Mouse (Mus musculus) adrenal gland, postnatal 10 days (tissue): ENCODE results near the gene Eya3. TPM values are rescaled to one million over a fixed set of nuclear protein-coding genes. Genes with fewer than 3 reads are reported as not detected.
"Not testable (repeated sequence)": the region's sequence is repeated elsewhere in the genome, so short reads cannot be mapped to it uniquely, and the experiment has no call there.

Source experiments
- DNase-seq: peaks from one replicate; pipeline ENCODE4 v3.0.0; 2021; ENCODE audit warnings: mixed read lengths
- total RNA-seq, 2 experiments: library from RNA; stranded (reverse); gene quantifications; 2 replicates each; pipeline ENCODE4 v1.2.3; 2021

Eya3 gene
- total RNA-seq, 2 experiments from 2014 or later = 22.5 to 24.9 TPM

DNA sequence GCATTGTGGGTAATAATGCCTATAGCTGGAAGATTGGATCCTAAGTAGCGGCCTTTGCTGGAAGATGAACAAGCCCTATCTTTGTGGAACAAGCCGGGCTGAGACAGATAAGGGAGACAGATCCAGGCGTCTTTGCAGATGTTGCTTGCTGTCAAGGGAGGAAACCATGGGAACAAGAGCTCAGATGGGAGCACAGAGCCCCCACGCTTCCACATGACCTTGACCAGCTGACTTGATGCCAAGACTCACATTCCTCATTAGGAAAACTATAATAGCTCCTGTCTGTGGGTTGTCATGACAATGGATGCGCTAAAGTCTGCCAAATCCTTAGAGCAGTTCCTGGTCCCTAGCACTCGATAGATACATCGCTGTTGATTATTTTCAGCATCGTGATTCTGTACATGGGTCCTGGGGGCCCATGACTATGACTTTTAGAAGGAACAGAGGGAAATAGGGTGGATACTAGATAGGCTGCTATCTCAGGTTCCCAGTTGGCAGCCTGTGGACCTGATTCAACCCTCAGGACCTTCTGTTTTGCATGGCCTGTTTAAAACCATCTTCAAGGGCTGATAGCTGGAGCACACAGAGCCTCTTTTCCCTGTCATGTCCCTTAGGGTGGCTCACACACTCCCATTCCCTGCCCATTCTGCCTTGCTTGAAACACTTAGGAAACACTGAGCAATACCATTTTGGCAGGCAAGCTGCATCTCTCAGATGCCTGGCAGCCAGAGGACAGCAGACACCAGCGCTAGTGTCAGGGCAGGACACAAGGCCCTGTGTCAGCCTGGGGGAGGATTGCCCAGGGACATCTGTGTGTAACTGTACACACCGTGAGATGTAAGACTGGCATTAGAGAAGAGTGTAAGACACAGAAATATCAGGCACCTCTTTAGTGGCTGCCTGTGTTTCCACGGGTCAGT lies 105.5 kb downstream of the Eya3 start:
- no peak for DNase-seq

- no peak for DNase-seq
Observed at GRCm38 (mm10) chr4:132746911-132747517, 108.2 kb downstream of the Eya3 start.

DNA sequence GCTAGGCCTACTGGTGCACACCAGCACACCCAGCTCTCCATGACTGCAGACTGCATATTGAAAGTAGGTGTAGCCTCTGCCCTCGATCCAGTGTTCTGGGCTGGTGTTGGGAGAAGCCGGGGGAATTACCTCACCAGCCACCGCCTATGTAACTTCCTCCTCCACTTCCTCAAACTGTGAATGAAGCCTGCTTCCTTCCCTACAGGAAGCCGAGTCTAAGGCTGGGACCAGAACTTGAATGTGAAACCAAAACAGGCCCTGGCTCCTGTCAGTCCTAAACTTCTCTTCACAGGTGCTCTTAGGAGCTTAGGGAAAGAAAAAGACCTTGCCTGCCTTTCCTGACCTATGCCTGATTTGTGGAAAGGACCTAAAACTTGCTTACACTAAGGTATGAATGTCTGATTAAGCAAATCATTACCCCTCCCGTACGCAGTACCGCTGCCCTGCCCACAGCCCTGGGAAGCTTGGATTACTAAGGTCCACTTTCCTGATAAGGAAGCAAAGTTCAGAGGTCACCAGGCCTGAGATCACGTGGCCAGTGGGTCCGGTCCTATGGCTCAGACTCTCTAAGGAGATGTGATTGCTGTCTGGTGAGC lies 109.0 kb downstream of the Eya3 start:
- DNase-seq = peak; percentile 37

GRCm38 (mm10) chr4:132748778-132749177 lies 110.0 kb downstream of the Eya3 start:
- DNase-seq = no peak

DNA sequence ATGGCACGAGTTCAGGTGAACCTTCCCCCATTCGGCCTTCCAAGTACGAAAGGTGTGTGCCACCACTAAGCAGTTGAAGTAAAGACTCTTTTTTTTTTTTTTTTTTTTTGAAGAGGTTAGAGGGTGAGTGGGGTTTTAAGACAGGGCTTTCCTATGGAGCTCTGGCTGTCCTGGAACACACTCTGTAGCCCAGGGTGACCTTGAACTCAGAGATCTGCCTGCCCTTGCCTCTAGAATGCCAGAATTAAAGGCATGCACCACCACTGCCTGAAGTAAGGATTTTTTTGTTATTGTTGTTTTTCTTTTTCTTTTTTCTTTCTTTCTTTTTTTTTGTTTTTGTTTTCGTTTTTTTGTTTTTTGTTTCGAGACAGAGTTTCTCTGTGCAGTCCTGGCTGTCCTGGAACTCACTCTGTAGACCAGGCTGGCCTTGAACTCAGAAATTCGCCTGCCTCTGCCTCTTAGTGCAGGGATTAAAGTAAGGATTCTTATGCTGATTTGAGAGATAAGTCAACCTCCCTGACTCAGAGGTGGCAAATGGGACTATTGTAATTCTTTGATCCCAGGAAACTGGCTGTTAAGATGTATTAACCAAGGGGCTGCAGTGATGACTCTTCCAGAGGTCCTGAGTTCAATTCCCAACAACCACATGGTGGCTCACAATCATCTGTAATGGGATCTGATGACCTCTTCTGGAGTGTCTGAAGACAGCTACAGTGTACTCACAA lies 110.6 kb downstream of the Eya3 start:
- DNase-seq = no peak

DNA sequence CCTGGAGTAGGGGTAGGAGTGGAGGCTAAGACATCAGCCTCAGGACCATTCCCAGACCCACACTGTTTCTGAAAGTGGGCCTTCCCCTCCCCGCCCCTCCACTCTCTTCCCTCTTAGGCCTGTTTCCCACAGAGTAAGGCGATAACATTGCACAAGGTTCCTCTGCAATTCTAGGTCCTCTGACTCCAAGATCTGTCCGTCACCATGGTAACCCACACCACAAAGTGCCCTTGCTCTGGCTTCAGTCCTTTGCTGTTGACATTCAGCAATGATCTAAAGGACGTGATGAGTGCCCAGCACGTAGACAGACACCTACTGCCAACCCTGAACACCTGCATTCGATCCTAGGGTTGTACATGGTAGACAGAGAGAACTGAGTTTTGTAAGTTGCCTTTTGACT lies 114.2 kb downstream of the Eya3 start:
- DNase-seq = peak; percentile 26

DNA sequence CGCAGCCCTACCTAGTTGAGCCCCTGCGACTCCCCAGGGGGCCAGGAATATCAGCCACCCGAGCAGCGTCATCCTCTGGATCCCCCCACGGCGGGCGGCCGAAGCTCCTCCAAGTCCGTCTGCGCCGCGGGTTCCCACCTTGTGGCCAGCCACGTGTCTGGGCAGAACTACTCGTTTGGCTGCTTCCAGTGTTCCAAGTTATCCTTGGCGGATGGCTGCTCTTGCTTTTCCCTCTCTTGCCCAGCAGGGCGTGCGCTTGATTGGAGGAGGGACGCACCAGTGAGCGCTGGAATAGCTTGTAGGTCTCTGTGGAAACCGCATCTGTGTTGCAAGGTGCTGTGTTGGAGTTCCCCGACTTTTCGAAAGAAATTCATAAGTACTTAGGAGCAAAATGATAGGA lies 118.2 kb downstream of the Eya3 start, which contains the start of gene Smpdl3b:
Gene Smpdl3b, minus strand, starts transcription at position 279 of the 400 bp plus-strand sequence.
- DNase-seq = peak; percentile 84

- no peak for DNase-seq
Observed at GRCm38 (mm10) chr4:132757633-132758351, 119.0 kb downstream of the Eya3 start.

DNA sequence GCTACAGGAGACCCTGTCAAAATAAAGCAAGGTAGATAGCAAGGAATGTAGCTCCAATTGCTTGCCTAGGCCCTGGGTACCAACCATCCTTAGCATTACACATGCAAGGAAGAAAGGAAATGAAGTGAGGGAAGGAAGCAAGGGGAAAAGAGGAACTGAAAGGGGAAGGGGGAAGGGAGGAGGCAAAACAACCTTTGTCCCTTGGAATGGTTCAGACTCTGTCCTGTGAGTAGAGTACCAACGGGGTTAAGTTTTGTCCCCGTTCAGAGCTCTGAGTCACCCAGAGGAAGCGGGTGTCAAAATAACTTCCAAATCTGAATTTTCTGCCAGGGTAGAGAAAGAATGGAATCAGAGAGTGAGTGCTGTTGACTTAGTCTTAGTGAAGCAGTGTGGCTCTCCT lies 121.5 kb downstream of the Eya3 start:
- no peak for DNase-seq

GRCm38 (mm10) chr4:132762602-132763001 lies 123.8 kb downstream of the Eya3 start:
- no peak for DNase-seq

- DNase-seq = not testable (repeated sequence)
Observed at GRCm38 (mm10) chr4:132763125-132763524, 124.3 kb downstream of the Eya3 start.

- peak; percentile 98 for DNase-seq
Observed at GRCm38 (mm10) chr4:132767914-132768876, 129.4 kb downstream of the Eya3 start, which contains the start of gene Rpa2. TSS of gene Rpa2 (plus strand) at chr4:132768332.

DNA sequence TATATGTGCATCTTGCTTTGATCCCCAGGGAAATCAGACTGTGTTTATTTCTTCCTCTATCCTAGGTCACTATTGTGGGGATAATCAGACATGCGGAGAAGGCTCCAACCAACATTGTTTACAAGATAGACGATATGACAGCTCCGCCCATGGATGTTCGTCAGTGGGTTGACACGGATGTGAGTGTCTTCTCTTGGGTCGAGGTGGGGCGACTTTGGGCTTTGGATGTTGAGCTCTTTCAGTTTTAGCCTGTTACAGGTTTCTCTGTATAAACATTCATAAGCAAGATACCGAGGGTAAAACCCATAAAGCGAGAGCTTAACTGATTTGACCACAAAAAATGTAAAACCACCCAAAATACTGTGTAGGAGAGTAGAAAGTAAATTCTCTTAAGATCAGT lies 133.0 kb downstream of the Eya3 start:
- no peak for DNase-seq

Other genes with a start within 250 kb of the Eya3 start
- 10 to 100 TPM; 31.9 to 39.0 TPM for gene Phactr4, start 216.5 kb upstream of the Eya3 start, total RNA-seq
- 10 to 100 TPM in 1 of 2 experiments, 1 to 10 TPM in 1; 8.2 to 10.6 TPM for gene Med18, start 175.1 kb upstream of the Eya3 start, total RNA-seq
- 10 to 100 TPM; 11.6 to 26.0 TPM for gene Sesn2, start 128.5 kb upstream of the Eya3 start, total RNA-seq
- 100 to 1,000 TPM; 311 to 337 TPM for gene Atpif1, start 105.3 kb upstream of the Eya3 start, total RNA-seq
- gene Dnajc8, start 103.4 kb upstream of the Eya3 start, total RNA-seq = 10 to 100 TPM; 73.9 to 87.0 TPM
- gene Ptafr, start 74.9 kb upstream of the Eya3 start, total RNA-seq = 1 to 10 TPM; 1.9 to 2.3 TPM
- 1 to 10 TPM; 3.5 to 3.8 TPM for gene Xkr8, start 93.6 kb downstream of the Eya3 start, total RNA-seq
- gene Smpdl3b, start 118.3 kb downstream of the Eya3 start, total RNA-seq = 1 to 10 TPM; 1.2 to 1.3 TPM
- gene Rpa2, start 129.3 kb downstream of the Eya3 start, total RNA-seq = 10 to 100 TPM; 17.6 to 23.2 TPM
- gene Themis2, start 157.4 kb downstream of the Eya3 start, total RNA-seq = 1 to 10 TPM; 3.5 to 5.6 TPM
- gene Ppp1r8, start 204.2 kb downstream of the Eya3 start, total RNA-seq = 10 to 100 TPM; 41.6 to 44.6 TPM
- gene Stx12, start 245.5 kb downstream of the Eya3 start, total RNA-seq = 10 to 100 TPM; 52.0 to 53.2 TPM